Mouse (Mus musculus): ENCODE data around the gene 1600015I10Rik.

- TF ChIP-seq CTCF (IDR thresholded peaks at IDR 0.05; ENCODE audit: low read depth, low read length) (no peak), EP300 (IDR thresholded peaks at IDR 0.05; ENCODE audit: insufficient read depth, low read depth, low read length) (no peak), POLR2A (IDR thresholded peaks at IDR 0.05; ENCODE audit: insufficient read depth, low read length) (no peak)
These were observed 26.3 kb upstream of the 1600015I10Rik start for GRCm38 (mm10) chr6:48903437-48903836.

Data from ES-Bruce4 (cell line).